Mouse (Mus musculus): ENCODE results near the gene Gabre.

The Gabre gene

DNA sequence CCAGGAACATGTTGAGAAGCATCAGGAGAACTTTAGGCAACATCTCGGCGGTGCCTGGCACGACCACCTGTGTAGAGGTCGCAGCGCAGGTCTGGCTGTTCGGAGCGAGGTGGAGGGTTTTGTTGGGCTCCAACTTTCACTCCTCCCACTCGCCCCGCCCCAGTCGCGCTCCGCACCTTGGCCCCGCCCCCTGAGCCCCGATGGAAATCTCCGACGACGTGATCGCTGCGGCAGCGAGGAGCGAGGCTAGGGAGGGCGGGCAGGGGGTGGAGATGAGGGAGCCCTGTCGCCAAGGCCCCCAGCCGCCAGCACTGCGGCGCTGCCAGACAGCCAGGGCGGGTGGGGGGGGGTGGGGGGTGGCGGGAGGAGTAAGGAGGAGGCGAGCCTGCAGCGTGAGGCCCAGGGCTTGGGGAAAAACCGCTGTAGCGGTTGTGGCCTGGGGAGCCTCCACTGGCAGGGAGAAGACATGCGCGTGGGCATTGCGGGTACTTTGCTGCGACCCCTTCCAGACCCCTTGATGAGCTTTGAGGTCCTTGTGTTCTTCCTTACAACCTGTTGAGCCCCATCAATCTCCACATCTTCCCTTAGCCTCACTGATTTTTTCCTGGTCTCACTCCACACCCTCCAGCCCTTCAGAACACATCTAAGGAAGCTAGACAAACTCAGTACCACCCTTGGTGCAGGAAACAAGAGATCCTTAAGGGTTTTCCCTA, at the start of gene Gabre:
Gene Gabre (minus strand): TSS at position 145 of the 713 bp plus-strand sequence.
- no peak for DNase-seq (ENCODE audit: low spot score in 2 of 2)

DNA sequence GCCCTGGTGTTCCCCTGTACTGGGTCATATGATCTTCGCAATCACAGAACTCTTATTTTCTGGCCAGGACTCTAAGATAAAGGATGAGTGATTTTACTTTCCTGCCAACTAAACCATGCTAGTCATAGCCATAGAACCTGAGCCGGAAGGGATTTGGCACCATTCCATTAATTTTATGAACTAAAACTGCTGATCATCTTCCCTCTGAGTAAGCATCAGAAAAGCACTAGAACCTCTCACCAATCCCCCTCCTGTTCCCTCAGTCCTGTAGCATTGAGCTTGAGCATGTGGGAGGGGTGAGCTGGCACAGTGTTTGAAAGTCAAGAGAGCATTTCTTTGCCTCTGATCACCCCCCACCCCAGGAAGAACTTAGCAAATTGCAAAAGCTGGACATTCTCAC, 23.2 kb upstream of the Gabre start:
- no peak for DNase-seq (ENCODE audit: low spot score in 2 of 2)

DNA sequence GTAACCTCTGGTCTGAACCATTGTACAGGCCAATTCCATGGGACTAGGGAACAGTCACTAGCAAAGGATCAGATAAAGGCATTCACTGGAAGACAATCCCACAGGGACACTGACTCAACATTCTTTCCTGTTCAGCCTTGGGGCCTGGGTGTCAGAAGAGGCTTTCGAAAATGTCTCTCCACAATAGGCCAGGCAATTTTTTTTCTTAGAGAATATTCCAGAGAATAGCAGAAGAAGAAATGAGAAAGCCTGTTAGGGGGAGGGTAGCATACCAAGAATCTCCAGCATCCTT, 715 bp upstream of the Gabre start:
- no peak for DNase-seq (ENCODE audit: low spot score in 2 of 2)

DNA sequence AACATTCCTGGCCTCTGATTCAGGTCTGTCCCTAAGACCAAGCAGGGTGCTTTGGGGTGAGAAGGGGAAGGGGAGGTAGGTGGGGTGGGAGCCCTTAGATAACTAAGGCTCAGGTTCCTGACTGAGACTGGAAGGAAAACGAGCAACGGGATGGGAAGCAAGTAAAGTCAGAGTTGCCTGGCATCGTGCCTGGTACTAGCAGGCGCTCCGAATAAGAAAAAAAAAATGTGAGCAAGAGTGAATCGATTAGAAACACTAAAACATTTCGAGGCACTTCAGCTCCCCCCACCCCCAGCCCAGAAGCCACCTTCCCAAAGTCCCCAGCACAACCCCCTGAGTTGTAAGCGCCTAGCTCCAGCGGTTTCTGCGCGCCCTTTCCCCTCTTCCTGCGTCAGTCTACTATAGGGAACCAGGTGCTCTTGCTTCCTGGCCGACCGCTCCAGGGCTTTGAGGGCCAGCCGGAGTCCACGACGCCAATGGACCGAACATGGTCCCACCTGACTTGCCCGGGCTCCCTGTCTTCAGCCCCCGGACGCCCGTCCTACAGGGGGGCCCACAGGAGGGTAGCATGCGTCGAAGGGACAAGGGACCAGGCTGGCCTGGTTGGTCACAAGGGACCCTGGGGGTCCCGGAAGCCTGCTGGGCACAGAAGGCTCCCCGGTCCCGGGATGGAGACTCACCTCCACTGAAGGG, 491 bp downstream of the Gabre start:
- no peak for DNase-seq (ENCODE audit: low spot score in 2 of 2)

DNA sequence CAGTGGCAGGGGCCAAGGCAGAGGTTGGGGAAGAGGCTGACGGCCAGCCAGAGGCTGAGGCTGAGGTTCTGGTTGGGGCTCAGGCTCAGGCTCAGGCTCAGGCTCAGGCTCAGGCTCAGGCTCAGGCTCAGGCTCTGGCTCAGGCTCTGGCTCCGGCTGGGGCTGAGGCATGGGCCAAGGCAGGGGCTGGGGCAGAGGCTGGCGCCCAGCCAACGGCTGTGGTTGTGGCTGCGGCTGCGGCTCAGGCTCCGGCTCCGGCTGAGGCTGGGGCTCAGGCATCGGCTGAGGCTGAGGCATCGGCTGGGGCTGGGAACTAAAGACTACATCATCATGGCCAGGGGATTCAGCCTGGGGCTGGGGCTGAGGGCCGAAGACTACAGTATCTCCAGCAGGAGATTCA, 4.0 kb downstream of the Gabre start:
- DNase-seq (ENCODE audit: low spot score in 2 of 2), result no peak

DNA sequence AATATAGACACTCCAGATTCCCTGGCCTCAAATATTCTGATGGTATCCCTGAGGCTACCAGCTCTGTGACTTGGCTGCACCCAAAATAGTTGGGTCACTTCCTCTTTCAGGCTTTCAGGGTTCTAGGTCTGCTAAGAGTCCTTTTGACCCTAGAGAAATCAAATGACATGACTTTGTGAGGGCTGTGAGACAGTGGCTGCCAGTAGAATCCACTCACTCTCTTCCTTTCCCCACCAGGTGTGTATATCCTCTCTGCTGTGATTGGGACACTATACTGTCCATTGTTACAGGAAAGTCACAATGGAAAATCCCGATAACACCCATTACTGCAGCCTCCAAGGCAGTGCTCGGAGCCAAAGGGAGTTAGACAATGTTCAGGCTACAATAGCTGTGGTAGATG, 52.9 kb downstream of the Gabre start, which contains the start of gene Magea4:
Gene Magea4 (plus strand): TSS at position 301 of the 400 bp plus-strand sequence.
- DNase-seq (ENCODE audit: low spot score in 2 of 2), result no peak

Measured in right cerebral cortex, adult 2 months (tissue).